Mouse (Mus musculus): ENCODE measurements at regions not wholly inside any gene's neighbourhood (a gene's known extent, or its start where the extent isn't known, plus 50 kb on each side); places are given as distances from the start of the nearest gene placed in this dataset.
A peak's percentile ranks its signal among the peaks of the same experiment; 100 is the strongest.

GRCm38 (mm10) chr9:71364047-71364665 is 121.6 kb downstream of the Polr2m start:
- Histone ChIP-seq H3K27ac (ENCODE audit: low read depth, low read length) (no peak overlapping the region), H3K27me3 (ENCODE audit: control insufficient read depth, insufficient read depth, low read length) (no peaks in the 10 kb centered on the region), H3K9me3 (ENCODE audit: control insufficient read depth, low read length) (peaks cover 4% of the 10 kb centered on the region; the same call in 1 of the 2 replicates), H3K36me3 (ENCODE audit: control insufficient read depth, insufficient read depth, low read length) (no peaks in the 10 kb centered on the region), H3K4me2 (no peak overlapping the region), H3K4me3 (ENCODE audit: low read depth, low read length) (no peak overlapping the region), H3K4me1 (ENCODE audit: control insufficient read depth, insufficient read depth, low read length) (no peaks in the 10 kb centered on the region), H3K9ac (ENCODE audit: low read length) (no peak overlapping the region)
- no peak for ATAC-seq (ENCODE audit: low FRiP score)
- WGBS = 80% methylated on average over 8 of the region's 8 CpGs
- no peak for DNase-seq (ENCODE audit: low spot score, missing footprints)

GRCm38 (mm10) chr9:71362401-71362800 is 123.3 kb downstream of the Polr2m start:
- H3K36me3 ChIP-seq (ENCODE audit: control insufficient read depth, insufficient read depth, low read length) = no peaks in the 10 kb centered on the region
- no peak overlapping the region for H3K4me3 ChIP-seq (ENCODE audit: low read depth, low read length)
- no peaks in the 10 kb centered on the region for H3K9me3 ChIP-seq (ENCODE audit: control insufficient read depth, low read length)
- no peaks in the 10 kb centered on the region for H3K27me3 ChIP-seq (ENCODE audit: control insufficient read depth, insufficient read depth, low read length)
- ATAC-seq (ENCODE audit: low FRiP score) (no peak), DNase-seq (ENCODE audit: low spot score, missing footprints) (no peak)
- no peak overlapping the region for H3K4me2 ChIP-seq
- H3K4me1 ChIP-seq (ENCODE audit: control insufficient read depth, insufficient read depth, low read length) = no peaks in the 10 kb centered on the region
- no peak overlapping the region for H3K9ac ChIP-seq (ENCODE audit: low read length)
- H3K27ac ChIP-seq (ENCODE audit: low read depth, low read length) = no peak overlapping the region

- H3K36me3 ChIP-seq (ENCODE audit: control insufficient read depth, insufficient read depth, low read length) = no peaks in the 10 kb centered on the region
Observed at GRCm38 (mm10) chr9:71361961-71362360, 123.8 kb downstream of the Polr2m start.

GRCm38 (mm10) chr9:71361311-71361710 is 124.4 kb downstream of the Polr2m start:
- Histone ChIP-seq H3K27ac (ENCODE audit: low read depth, low read length) (no peak overlapping the region), H3K4me3 (ENCODE audit: low read depth, low read length) (no peak overlapping the region), H3K36me3 (ENCODE audit: control insufficient read depth, insufficient read depth, low read length) (no peaks in the 10 kb centered on the region), H3K9me3 (ENCODE audit: control insufficient read depth, low read length) (no peaks in the 10 kb centered on the region), H3K27me3 (ENCODE audit: control insufficient read depth, insufficient read depth, low read length) (no peaks in the 10 kb centered on the region), H3K4me1 (ENCODE audit: control insufficient read depth, insufficient read depth, low read length) (no peaks in the 10 kb centered on the region), H3K4me2 (no peak overlapping the region), H3K9ac (ENCODE audit: low read length) (no peak overlapping the region)
- DNase-seq (ENCODE audit: low spot score, missing footprints) (no peak), ATAC-seq (ENCODE audit: low FRiP score) (no peak)
- 67% methylated on average over 2 of the region's 2 CpGs for WGBS

More at GRCm38 (mm10) chr9:71361961-71362360, 123.8 kb downstream of the Polr2m start:
- 89% methylated on average over 5 of the region's 5 CpGs for WGBS
- H3K27me3 ChIP-seq (ENCODE audit: control insufficient read depth, insufficient read depth, low read length) = no peaks in the 10 kb centered on the region
- no peaks in the 10 kb centered on the region for H3K9me3 ChIP-seq (ENCODE audit: control insufficient read depth, low read length)
- DNase-seq (ENCODE audit: low spot score, missing footprints) = no peak
- no peak overlapping the region for H3K4me3 ChIP-seq (ENCODE audit: low read depth, low read length)
- H3K4me2 ChIP-seq = no peak overlapping the region
- no peak overlapping the region for H3K27ac ChIP-seq (ENCODE audit: low read depth, low read length)
- no peak overlapping the region for H3K9ac ChIP-seq (ENCODE audit: low read length)
- H3K4me1 ChIP-seq (ENCODE audit: control insufficient read depth, insufficient read depth, low read length) = no peaks in the 10 kb centered on the region
- no peak for ATAC-seq (ENCODE audit: low FRiP score)

- Histone ChIP-seq H3K27ac (ENCODE audit: low read depth, low read length) (no peak overlapping the region), H3K9me3 (ENCODE audit: control insufficient read depth, low read length) (no peaks in the 10 kb centered on the region), H3K4me1 (ENCODE audit: control insufficient read depth, insufficient read depth, low read length) (no peaks in the 10 kb centered on the region), H3K4me2 (no peak overlapping the region), H3K4me3 (ENCODE audit: low read depth, low read length) (no peak overlapping the region), H3K27me3 (ENCODE audit: control insufficient read depth, insufficient read depth, low read length) (no peaks in the 10 kb centered on the region), H3K9ac (ENCODE audit: low read length) (no peak overlapping the region), H3K36me3 (ENCODE audit: control insufficient read depth, insufficient read depth, low read length) (no peaks in the 10 kb centered on the region)
- no peak for ATAC-seq (ENCODE audit: low FRiP score)
- WGBS = 87% methylated on average over 5 of the region's 5 CpGs
- DNase-seq (ENCODE audit: low spot score, missing footprints) = no peak
Observed at GRCm38 (mm10) chr9:71360676-71361075, 125.1 kb downstream of the Polr2m start.

GRCm38 (mm10) chr9:71358961-71359360 is 126.8 kb downstream of the Polr2m start:
- ATAC-seq (ENCODE audit: low FRiP score) (no peak), DNase-seq (ENCODE audit: low spot score, missing footprints) (peak; percentile 90)
- H3K9ac ChIP-seq (ENCODE audit: low read length) = no peak overlapping the region
- H3K4me2 ChIP-seq = no peak overlapping the region
- no peaks in the 10 kb centered on the region for H3K4me1 ChIP-seq (ENCODE audit: control insufficient read depth, insufficient read depth, low read length)
- H3K27ac ChIP-seq (ENCODE audit: low read depth, low read length) = no peak overlapping the region
- H3K9me3 ChIP-seq (ENCODE audit: control insufficient read depth, low read length) = no peaks in the 10 kb centered on the region
- H3K27me3 ChIP-seq (ENCODE audit: control insufficient read depth, insufficient read depth, low read length) = no peaks in the 10 kb centered on the region
- no peak overlapping the region for H3K4me3 ChIP-seq (ENCODE audit: low read depth, low read length)
- WGBS = 28% methylated on average over 4 of the region's 4 CpGs
- H3K36me3 ChIP-seq (ENCODE audit: control insufficient read depth, insufficient read depth, low read length) = no peaks in the 10 kb centered on the region

GRCm38 (mm10) chr9:71355721-71356120 is 130.0 kb downstream of the Polr2m start:
- H3K4me1 ChIP-seq (ENCODE audit: control insufficient read depth, insufficient read depth, low read length) = no peaks in the 10 kb centered on the region
- no peak overlapping the region for H3K4me2 ChIP-seq
- H3K9me3 ChIP-seq (ENCODE audit: control insufficient read depth, low read length) = no peaks in the 10 kb centered on the region
- no peak overlapping the region for H3K9ac ChIP-seq (ENCODE audit: low read length)
- no peaks in the 10 kb centered on the region for H3K27me3 ChIP-seq (ENCODE audit: control insufficient read depth, insufficient read depth, low read length)
- no peaks in the 10 kb centered on the region for H3K36me3 ChIP-seq (ENCODE audit: control insufficient read depth, insufficient read depth, low read length)
- DNase-seq (ENCODE audit: low spot score, missing footprints) (no peak), ATAC-seq (ENCODE audit: low FRiP score) (no peak)
- H3K4me3 ChIP-seq (ENCODE audit: low read depth, low read length) = no peak overlapping the region
- no peak overlapping the region for H3K27ac ChIP-seq (ENCODE audit: low read depth, low read length)
- 87% methylated on average over 5 of the region's 5 CpGs for WGBS
